Mouse (Mus musculus) subcutaneous adipose tissue, adult 2 months (tissue): ENCODE measurements around the gene Sbk1. TPM values are rescaled to one million over a fixed set of nuclear protein-coding genes. Genes with fewer than 3 reads are reported as not detected.

Experiments
- polyA plus RNA-seq: library from polyadenylated mRNA; depleted of rRNA; stranded (reverse); fragments of >200 nt; gene quantifications from 2 replicates; pipeline ENCODE4 v1.2.3, GENCODE M21; 2012; ENCODE audit warnings: low replicate concordance; rRNA removed

Gene Sbk1
- 24.7 and 30.0 TPM in 2 replicates for polyA plus RNA-seq

GRCm38 (mm10) chr7:126271712-126272683 is at the start of gene Sbk1:
Gene Sbk1, plus strand, starts transcription at chr7:126272619.

Other genes starting within 250 kb of the Sbk1 start
- gene Gsg1l, start 190.2 kb upstream of the Sbk1 start, polyA plus RNA-seq: 0.63 and 0.96 TPM in 2 replicates
- 144 and 199 TPM in 2 replicates for gene Xpo6, start 72.1 kb upstream of the Sbk1 start, polyA plus RNA-seq
- gene Lat, start 97.0 kb downstream of the Sbk1 start, polyA plus RNA-seq: 2.7 and 3.0 TPM in 2 replicates
- gene Spns1, start 104.8 kb downstream of the Sbk1 start, polyA plus RNA-seq: 152 and 215 TPM in 2 replicates
- gene Nfatc2ip, start 124.1 kb downstream of the Sbk1 start, polyA plus RNA-seq: 4.8 and 9.1 TPM in 2 replicates
- 0.46 and 1.2 TPM in 2 replicates for gene Cd19, start 142.3 kb downstream of the Sbk1 start, polyA plus RNA-seq
- 24.8 and 29.5 TPM in 2 replicates for gene Rabep2, start 156.1 kb downstream of the Sbk1 start, polyA plus RNA-seq
- 0.07 and 0.54 TPM in 2 replicates for gene Atp2a1, start 190.5 kb downstream of the Sbk1 start, polyA plus RNA-seq
- gene Sh2b1, start 202.8 kb downstream of the Sbk1 start, polyA plus RNA-seq: 51.5 and 81.0 TPM in 2 replicates
- gene Tufm, start 214.7 kb downstream of the Sbk1 start, polyA plus RNA-seq: 126 and 142 TPM in 2 replicates
- gene Atxn2l, start 230.8 kb downstream of the Sbk1 start, polyA plus RNA-seq: 95.1 and 150 TPM in 2 replicates